Mouse (Mus musculus) stomach, embryonic 16.5 days (tissue): ENCODE measurements around the gene Cblc. TPM values are rescaled to one million over a fixed set of nuclear protein-coding genes. Genes with fewer than 3 reads are reported as not detected.

ENCODE experiments used
- ATAC-seq: fragments of 200-750 bp; cut with Nextera tagmentation; 2 replicates; pipeline ENCODE4 v1.8.0; 2017; ENCODE audit warnings: moderate number of reproducible peaks, moderate TSS enrichment; ENCODE audit not compliant: insufficient read depth, low FRiP score
- H3K27ac ChIP-seq: fragments of 300-500 bp; sonication (generic); 2 replicates; pipeline ENCODE4 v1.5.1; 2014; ENCODE audit warnings: low read length
- H3K27me3 ChIP-seq: fragments of 300-500 bp; sonication (generic); 2 replicates; pipeline ENCODE4 v1.6.1; 2014; ENCODE audit warnings: low read length, control low read depth, mixed read lengths; ENCODE audit not compliant: control insufficient read depth, insufficient read depth
- H3K36me3 ChIP-seq: fragments of 300-500 bp; sonication (generic); 2 replicates; pipeline ENCODE4 v1.6.1; 2014; ENCODE audit warnings: low read length; ENCODE audit not compliant: control insufficient read depth, insufficient read depth
- H3K4me1 ChIP-seq: fragments of 300-500 bp; sonication (generic); 2 replicates; pipeline ENCODE4 v1.6.1; 2014; ENCODE audit warnings: low read length, control low read depth, mixed read lengths; ENCODE audit not compliant: control insufficient read depth, insufficient read depth
- H3K4me2 ChIP-seq: fragments of 300-500 bp; sonication (generic); 2 replicates; pipeline ENCODE4 v1.6.1; 2014; ENCODE audit warnings: low read depth, low read length, mixed read lengths
- H3K4me3 ChIP-seq: fragments of 300-500 bp; sonication (generic); replicated peaks from 2 replicates; pipeline ENCODE4 v1.5.1; 2014; ENCODE audit warnings: mild to moderate bottlenecking, low read length
- H3K9ac ChIP-seq: fragments of 300-500 bp; sonication (generic); 2 replicates; pipeline ENCODE4 v1.6.1; 2014; ENCODE audit warnings: low read length
- H3K9me3 ChIP-seq: fragments of 300-500 bp; sonication (generic); replicated peaks from 2 replicates; pipeline ENCODE4 v1.6.1; 2016; ENCODE audit warnings: low read length, control low read depth; ENCODE audit not compliant: control insufficient read depth
- WGBS: fragments of 180-500 bp; shearing (Covaris S2); extraction: QIAGEN DNeasy Blood & Tissue Kit; methylation state at CpG from one replicate; pipeline ENCODE4 v1.1.7; 2014; 5-methylcytosine and 5-hydroxymethylcytosine counted together
- polyA plus RNA-seq: library from polyadenylated mRNA; unstranded; fragments of >200 nt; fragmentation: Nextera tagmentation; extraction: Ambion mirVana; gene quantifications from 2 replicates; pipeline ENCODE4 v1.2.1, GENCODE M21; 2015

Cblc gene
- polyA plus RNA-seq, 1 experiment from 2014 or later, result 31.2 TPM

DNA sequence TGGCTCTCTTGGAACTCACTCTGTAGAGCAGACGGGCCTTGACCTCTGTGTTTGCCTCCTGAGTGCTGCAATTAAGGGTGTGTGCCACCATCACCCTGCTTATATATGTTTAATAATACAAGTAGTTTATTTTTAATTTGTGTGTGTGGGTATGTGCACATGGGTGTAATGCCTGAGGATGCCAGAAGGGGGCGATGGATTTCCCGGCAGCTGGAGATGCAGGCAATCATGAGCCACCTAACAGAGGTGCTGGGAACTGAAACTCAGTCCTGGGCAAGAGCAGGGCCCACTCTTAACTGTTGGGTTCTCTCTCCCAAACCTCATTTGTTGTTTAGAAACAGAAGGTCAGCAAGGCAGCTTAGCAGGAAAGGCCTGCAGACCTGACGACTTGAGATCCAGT lies 16.7 kb downstream of the Cblc start:
- ATAC-seq, result no peak
- WGBS, result 76% methylated on average over 4 of the region's 4 CpGs
- Histone ChIP-seq H3K27ac (no peak overlapping the region), H3K4me1 (no peaks in the 10 kb centered on the region), H3K27me3 (no peaks in the 10 kb centered on the region), H3K4me3 (no peak overlapping the region), H3K36me3 (no peaks in the 10 kb centered on the region), H3K9me3 (0 out of 2 replicates have a peak, but pooled peaks cover 3% of the 10 kb centered on the region), H3K4me2 (no peak overlapping the region), H3K9ac (no peak overlapping the region)

- no peak for ATAC-seq
- 84% methylated on average over 8 of the region's 8 CpGs for WGBS
- Histone ChIP-seq H3K4me2 (no peak overlapping the region), H3K27me3 (no peaks in the 10 kb centered on the region), H3K4me3 (no peak overlapping the region), H3K27ac (no peak overlapping the region), H3K9me3 (0 out of 2 replicates have a peak, but pooled peaks cover 3% of the 10 kb centered on the region), H3K4me1 (no peaks in the 10 kb centered on the region), H3K9ac (no peak overlapping the region), H3K36me3 (no peaks in the 10 kb centered on the region)
Observed at GRCm38 (mm10) chr7:19778645-19779044, 18.0 kb downstream of the Cblc start.

DNA sequence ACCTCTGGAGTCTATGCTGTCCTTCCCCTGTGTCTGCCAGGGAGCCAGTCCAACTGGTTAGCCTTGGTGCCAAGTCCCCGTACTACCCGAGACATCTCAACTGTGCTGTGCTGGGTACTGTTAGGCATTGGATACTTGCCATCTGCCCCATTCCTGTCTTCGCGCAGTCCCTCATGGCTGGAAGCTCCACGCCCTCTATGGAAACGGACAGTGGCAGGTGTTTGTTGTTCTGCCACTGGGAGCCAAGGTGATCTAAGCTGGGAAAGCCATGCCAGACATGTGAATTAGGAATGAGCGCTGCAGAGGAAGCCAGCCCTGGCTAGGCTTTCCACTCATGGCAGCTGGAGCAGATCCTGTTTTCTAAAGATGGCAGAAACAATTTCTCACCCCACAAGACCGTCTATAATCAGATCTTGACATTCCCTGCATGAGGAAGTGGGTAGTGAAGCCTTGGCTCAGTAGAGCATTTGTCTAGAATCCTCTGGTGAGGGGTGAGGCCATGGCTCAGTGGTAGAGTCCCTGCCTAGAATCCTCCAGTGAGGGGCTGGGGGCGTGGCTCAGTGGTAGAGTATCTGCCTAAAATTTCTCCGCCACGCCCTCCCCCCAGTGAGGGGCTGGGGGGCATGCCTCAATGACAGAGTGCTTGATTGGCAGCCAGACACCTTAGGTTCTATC lies 19.4 kb downstream of the Cblc start:
- WGBS, result 80% methylated on average over 11 of the region's 11 CpGs
- no peak for ATAC-seq
- no peak overlapping the region for H3K4me3 ChIP-seq
- H3K9ac ChIP-seq, result no peak overlapping the region
- no peaks in the 10 kb centered on the region for H3K36me3 ChIP-seq
- H3K4me1 ChIP-seq, result no peaks in the 10 kb centered on the region
- 0 out of 2 replicates have a peak, but pooled peaks cover 3% of the 10 kb centered on the region for H3K9me3 ChIP-seq
- H3K4me2 ChIP-seq, result no peak overlapping the region
- H3K27ac ChIP-seq, result no peak overlapping the region
- no peaks in the 10 kb centered on the region for H3K27me3 ChIP-seq

DNA sequence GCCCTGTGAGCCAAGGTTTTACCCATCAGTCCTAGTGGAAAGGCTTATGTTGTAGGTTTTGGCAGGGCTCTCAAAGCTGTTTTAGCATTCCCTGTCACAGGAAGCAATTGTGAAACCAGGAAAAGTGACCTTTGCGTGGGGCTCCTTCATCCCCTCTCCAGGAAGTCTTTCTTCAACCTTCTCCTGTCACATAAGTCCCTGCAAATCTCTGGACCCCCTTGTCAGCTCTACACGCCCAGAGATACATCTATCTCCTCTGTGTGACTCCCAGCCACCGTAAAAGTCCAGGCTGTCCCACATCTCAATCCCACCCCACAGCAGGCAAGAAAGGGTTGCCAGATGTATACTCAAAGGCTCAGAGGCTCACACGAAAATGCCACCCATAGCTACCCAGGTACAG lies 24.9 kb downstream of the Cblc start:
- ATAC-seq, result no peak
- no peaks in the 10 kb centered on the region for H3K27me3 ChIP-seq
- 53% methylated on average over 4 of the region's 4 CpGs for WGBS
- H3K9me3 ChIP-seq, result no peaks in the 10 kb centered on the region
- H3K4me1 ChIP-seq, result peaks cover 27% of the 10 kb centered on the region
- H3K27ac ChIP-seq, result no peak overlapping the region
- no peaks in the 10 kb centered on the region for H3K36me3 ChIP-seq
- H3K4me3 ChIP-seq, result no peak overlapping the region
- H3K9ac ChIP-seq, result no peak overlapping the region
- no peak overlapping the region for H3K4me2 ChIP-seq

DNA sequence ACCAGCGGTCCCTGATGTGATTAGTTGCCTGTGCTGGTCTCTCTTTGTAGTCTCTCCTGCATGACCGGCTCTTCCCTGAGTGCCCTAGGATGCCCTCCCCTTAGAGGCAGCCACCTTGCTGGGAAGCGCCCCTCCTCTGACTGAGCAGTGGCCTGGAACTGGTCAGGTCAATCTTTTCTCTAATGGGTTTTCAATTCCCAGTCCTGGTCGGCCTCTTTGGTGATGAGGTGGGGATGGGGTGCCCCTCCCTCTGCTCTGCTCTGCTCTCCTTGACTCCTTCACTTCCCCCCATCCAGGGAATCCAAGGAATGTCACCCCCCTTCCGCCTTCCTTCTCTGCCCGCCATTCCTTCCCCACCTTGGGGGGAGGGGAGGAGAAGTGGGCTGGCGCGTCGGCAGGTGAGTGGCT lies 25.6 kb downstream of the Cblc start, which contains the start of gene Bcam:
Bcam (minus strand) TSS at position 33 of the 408 bp plus-strand sequence.
- H3K36me3 ChIP-seq, result no peaks in the 10 kb centered on the region
- peak within 1 kb of the TSS; percentile 94 for H3K4me2 ChIP-seq
- 5% methylated on average over 9 of the region's 9 CpGs for WGBS
- H3K9me3 ChIP-seq, result no peaks in the 10 kb centered on the region
- no peaks in the 10 kb centered on the region for H3K27me3 ChIP-seq
- H3K27ac ChIP-seq, result peak within 1 kb of the TSS; percentile 71
- peak within 1 kb of the TSS; percentile 87 for H3K9ac ChIP-seq
- H3K4me1 ChIP-seq, result peaks cover 27% of the 10 kb centered on the region
- 0 out of 2 replicates have a peak, but pooled peaks have one; percentile 4 for ATAC-seq
- peak within 1 kb of the TSS; percentile 71 for H3K4me3 ChIP-seq

DNA sequence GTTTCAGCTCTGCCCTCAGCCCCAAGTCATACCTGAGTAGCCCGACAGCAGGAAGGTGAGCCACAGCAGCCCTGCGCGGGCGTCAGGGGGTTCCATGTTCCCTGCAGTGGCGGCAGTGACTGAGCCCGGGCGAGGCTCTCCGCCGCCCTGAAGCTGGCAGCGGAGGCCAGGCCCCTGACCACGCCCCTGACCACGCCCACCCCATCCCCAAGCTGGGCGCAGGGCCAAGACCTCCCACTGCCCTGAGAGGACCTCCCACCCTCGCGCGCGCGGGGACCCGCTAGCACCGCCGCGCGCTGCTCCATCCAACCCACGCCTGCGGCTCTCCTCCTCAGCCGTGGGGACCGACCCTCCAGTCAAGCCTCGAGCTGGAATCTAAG lies 26.2 kb downstream of the Cblc start:
- ATAC-seq, result peak; percentile 80
- H3K36me3 ChIP-seq, result no peaks in the 10 kb centered on the region
- peaks cover 27% of the 10 kb centered on the region for H3K4me1 ChIP-seq
- peak overlapping the region; percentile 71 for H3K4me3 ChIP-seq
- H3K4me2 ChIP-seq, result peak overlapping the region; percentile 94
- peak overlapping the region; percentile 87 for H3K9ac ChIP-seq
- H3K9me3 ChIP-seq, result no peaks in the 10 kb centered on the region
- WGBS, result 0% methylated on average over 28 of the region's 28 CpGs
- H3K27me3 ChIP-seq, result no peaks in the 10 kb centered on the region
- H3K27ac ChIP-seq, result peak overlapping the region; percentile 71

DNA sequence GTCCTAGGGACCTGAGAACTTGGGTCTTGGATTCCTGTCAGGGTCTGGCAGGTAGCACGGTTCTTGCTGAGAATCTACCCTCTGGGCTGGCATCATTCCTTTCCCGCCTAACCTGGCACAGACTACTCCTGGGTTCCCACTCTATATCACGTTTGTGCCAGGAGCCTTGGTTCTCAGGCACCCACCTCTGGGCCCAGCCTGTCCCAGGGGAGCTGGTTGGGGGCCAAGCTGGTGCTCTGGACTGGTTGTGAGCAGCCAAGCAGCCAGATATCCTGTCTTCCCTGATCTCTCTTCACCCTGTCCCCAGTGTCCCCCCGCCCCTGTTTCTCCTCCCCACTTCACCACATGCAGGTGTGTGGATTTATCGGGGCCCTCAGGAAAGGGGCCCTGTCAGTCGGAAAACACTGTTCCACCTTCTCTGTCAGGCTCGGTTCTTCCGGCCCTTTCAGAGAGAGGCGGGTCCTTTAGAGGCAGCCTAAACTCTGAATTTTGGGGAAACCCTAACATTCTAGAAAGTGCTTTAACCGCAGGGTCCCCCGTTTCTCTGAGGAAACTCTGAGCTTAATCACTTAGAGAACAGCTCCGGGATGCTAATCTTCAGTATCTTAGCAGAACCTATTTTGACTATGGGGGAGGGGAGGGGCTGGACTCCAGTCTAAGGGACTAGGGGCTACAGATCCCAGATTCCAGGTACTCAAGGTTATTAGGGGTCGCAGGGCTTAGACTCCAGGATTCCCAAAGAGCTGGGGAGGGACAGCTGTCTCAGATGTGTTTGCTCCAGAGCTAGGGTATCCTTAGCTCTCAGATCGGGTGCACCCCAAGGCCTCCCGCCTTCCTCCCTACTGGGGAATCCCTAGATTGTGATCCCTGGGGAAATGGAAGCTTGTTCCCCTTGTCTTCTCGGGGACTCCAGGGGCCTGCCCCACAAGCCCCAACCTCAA lies 26.9 kb downstream of the Cblc start:
- Histone ChIP-seq H3K9ac (peak overlapping the region; percentile 87), H3K4me2 (peak overlapping the region; percentile 94), H3K4me3 (peak overlapping the region; percentile 71), H3K27ac (peak overlapping the region; percentile 71), H3K9me3 (no peaks in the 10 kb centered on the region), H3K36me3 (no peaks in the 10 kb centered on the region), H3K27me3 (no peaks in the 10 kb centered on the region), H3K4me1 (peaks cover 27% of the 10 kb centered on the region)
- WGBS, result 8% methylated on average over 16 of the region's 16 CpGs
- ATAC-seq, result peak; percentile 11; the same call in 1 of the 2 replicates

DNA sequence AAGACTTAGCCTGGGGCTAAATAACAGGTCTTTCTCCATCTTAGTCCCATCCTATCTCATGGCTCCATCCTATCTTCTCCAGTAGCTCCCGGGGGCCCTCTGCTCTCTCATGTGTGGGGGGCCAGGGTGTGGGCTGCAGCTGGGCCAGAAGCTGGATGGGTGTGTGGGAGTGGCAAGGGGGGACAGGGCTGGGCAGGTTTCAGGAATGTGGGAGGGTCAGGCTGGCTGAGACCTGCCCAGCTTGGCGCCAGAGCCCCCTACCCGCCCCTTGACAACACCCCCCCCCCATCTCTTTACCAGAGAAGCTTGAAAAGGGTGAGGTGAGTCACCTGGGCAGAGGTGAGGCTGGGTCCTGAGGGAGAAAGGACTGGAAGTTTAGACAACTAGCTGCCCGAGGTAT lies 27.6 kb downstream of the Cblc start:
- peaks cover 6% of the 10 kb centered on the region; the same call in 1 of the 2 replicates for H3K36me3 ChIP-seq
- peak overlapping the region; percentile 87 for H3K9ac ChIP-seq
- H3K27me3 ChIP-seq, result no peaks in the 10 kb centered on the region
- H3K4me1 ChIP-seq, result peaks cover 27% of the 10 kb centered on the region
- 15% methylated on average over 4 of the region's 4 CpGs for WGBS
- no peaks in the 10 kb centered on the region for H3K9me3 ChIP-seq
- peak; percentile 29; the same call in 1 of the 2 replicates for ATAC-seq
- peak overlapping the region; percentile 94 for H3K4me2 ChIP-seq
- H3K27ac ChIP-seq, result peak overlapping the region; percentile 71
- H3K4me3 ChIP-seq, result peak overlapping the region; percentile 71

- Histone ChIP-seq H3K4me2 (peak overlapping the region; percentile 94), H3K9me3 (no peaks in the 10 kb centered on the region), H3K27ac (no peak overlapping the region), H3K4me1 (peaks cover 27% of the 10 kb centered on the region), H3K36me3 (peaks cover 7% of the 10 kb centered on the region; the same call in 1 of the 2 replicates), H3K27me3 (no peaks in the 10 kb centered on the region), H3K4me3 (peak overlapping the region; percentile 71), H3K9ac (peak overlapping the region; percentile 87)
- ATAC-seq, result no peak
- WGBS, result 63% methylated on average over 14 of the region's 14 CpGs
Observed at GRCm38 (mm10) chr7:19768251-19768650, 28.4 kb downstream of the Cblc start.
